Mouse (Mus musculus): ENCODE data around the gene Slc12a7.

DNA sequence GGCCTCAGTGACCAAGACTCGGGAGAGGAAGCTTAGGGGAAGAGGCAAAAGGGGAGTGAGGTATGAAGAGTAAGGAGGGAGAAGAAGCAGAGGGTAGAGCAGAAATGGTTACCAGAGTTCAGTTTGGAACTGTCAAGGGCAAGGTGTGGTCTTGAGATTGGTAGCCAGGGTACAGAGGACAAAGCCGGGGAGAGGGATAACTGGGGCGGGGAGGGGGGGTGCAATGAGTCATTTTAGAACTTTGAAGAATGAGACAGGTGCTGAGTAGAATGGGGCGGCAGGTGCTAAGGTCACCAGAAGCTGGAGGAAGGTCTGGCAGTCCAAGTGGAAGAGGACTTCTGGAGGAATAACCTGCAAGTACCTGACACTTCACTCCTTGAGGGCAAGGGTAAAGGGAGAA lies 19.7 kb upstream of the Slc12a7 start:
- TF ChIP-seq CTCF (IDR thresholded peaks at IDR 0.05; ENCODE audit: control insufficient read depth, insufficient read depth, low read length): no peak
- TF ChIP-seq POLR2A (IDR thresholded peaks at IDR 0.05; ENCODE audit: borderline replicate concordance, control insufficient read depth, low read depth, low read length): no peak

All from bone marrow, adult 2 months (tissue).